Mouse (Mus musculus) lung, adult 10 weeks (tissue): ENCODE data around the gene Ell2. TPM values are rescaled to one million over a fixed set of nuclear protein-coding genes. Genes with fewer than 3 reads are reported as not detected.

Experiments
- polyA plus RNA-seq: library from polyadenylated mRNA; stranded (reverse); fragments of 350-450 nt; fragmentation: Illumina TruSeq; extraction: RNeasy Lipid Tissue Mini Kit (QIAGEN cat#74804); gene quantifications from one replicate; pipeline ENCODE4 v1.2.3, GENCODE M21; 2014; ENCODE audit warnings: low read depth, low replicate concordance; ENCODE audit not compliant: insufficient read depth

Gene Ell2
- polyA plus RNA-seq = 7.5 TPM

GRCm38 (mm10) chr13:75706457-75706856 lies at the start of gene Ell2:
Ell2 (plus strand) TSS chr13:75706757.

Other genes with a start within 250 kb of the Ell2 start
- 46.6 TPM for gene Glrx, start 133.1 kb downstream of the Ell2 start, polyA plus RNA-seq
- 2.3 TPM for gene Rhobtb3, start 237.2 kb downstream of the Ell2 start, polyA plus RNA-seq